Mouse (Mus musculus) adipocyte (in vitro differentiated cells): ENCODE measurements around the gene Gm10663.

Experiments
- DNase-seq: peaks from one replicate; pipeline ENCODE4 v3.0.0-alpha.2; 2016; ENCODE audit warnings: low spot score

The Gm10663 gene

DNA sequence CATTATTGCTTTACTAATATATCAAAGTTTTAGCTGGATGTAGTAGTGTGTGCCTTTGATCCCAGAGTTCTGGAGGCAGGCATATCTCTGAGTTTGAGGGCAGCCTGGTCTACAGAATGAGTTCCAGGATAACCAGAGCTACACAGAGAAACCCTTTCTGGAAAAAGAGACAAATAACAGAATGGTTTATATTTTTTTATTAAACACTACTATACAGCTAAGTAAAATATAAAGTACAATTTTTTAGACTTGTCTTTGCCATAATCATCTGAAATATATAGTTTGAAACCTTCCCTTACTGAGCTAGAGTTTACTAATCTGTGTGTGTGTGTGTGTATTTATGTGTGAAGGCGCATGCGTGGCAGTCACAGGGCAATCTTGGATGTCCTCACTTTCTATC, at the start of gene Gm10663:
Gene Gm10663, plus strand, starts transcription at position 301 of the 400 bp plus-strand sequence.
- DNase-seq: no peak

DNA sequence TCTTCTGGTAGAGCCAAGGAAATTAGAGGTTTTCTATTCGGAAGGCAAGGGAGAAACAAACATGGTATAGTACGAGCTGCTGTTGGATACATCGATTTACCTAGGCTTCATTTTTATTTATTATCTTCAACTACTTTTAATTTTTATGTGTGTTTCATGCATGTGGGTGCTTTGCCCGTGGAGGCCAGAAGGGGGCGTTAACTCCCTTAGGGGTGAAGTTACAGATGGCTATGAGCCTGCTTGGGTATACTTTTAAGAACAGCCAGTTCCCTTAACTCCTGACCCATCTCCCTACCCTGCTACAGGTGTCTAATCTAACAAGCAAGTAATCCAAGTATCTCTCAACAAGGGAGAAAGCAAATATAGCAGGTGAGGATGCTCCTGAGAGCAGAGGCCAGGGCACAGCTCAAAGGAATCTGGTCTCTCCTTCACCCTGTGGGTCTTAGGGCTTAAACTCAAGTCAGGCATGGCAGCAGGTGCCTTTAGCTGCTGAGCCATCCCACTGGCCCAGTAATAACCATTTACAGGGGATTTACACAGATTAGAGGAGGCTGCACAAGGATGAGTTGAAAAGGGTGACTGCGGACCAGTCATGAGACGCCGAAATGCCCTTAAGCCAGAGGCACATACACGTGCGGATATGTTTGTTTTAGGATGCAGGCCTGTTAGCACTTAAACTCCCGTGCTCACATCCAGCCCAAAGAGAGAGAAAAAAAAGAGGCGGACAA, 45.7 kb upstream of the Gm10663 start:
- DNase-seq: no peak

DNA sequence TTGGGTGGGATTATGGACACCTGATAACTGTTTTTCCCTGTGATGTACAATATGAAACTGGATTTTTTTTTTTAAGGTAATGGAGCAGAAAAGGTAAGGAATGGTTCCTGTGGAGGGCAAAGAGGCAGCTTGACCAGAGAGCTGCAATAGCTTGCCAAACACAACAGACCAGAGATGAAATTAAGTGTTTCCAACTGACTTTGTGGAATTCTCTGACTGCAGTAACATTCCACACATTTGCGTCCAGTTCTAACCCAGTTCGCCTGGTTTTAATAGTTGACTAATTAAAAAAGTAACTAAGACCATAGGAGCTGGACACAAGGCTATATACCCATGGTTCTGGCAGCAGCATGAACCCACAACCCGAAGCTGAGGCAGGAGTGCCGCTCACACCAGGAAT, 45.1 kb upstream of the Gm10663 start:
- no peak for DNase-seq

DNA sequence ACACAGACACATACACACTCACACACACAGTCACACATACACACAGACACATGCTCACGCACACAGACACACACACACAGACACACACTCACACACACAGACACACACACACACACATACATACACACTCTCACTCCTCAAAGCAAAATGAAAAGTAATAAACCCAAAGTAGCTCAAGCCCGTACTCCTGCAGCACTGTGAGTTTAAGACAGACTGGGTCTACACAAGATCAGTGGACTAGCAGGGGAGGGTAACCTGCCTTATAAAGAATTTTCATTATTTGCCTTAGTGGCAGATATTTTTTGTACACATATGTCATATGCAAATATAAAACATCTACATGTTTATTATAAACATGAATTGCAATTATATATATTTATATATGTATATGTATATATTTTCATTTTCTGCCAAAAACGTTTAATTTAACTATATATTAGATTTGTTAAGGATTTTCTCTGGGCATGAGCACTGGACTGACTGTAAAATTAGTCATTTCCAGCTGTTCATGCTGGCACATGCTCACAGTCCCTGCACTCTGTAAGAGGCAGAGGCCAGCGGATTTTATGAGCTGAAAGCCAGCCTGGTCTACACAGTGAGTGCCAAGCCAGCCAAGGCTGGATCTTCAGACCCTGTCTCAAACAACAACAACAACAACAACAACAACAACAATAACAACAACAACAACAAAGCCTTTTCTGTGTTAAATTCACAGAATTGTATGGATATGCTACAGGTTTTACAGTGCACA, 43.9 kb upstream of the Gm10663 start:
- DNase-seq: no peak

DNA sequence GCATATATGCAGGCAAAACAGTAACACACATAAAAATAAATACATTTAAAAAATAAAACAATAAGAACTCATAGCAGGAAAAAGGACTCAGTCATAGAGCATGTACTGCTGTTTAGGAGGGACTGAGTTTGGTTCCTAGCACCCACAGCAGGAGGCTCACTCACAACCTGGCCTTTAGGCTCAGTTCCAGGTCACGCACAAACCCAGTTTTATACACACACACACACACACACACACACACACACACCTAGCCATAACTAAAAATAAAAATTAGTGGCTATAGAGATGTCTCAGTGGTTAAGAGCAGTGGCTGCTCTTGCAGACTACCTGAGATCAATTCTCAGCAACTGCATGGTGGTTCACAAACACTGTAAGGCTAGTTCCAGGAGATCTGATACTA, 42.7 kb upstream of the Gm10663 start:
- no peak for DNase-seq

DNA sequence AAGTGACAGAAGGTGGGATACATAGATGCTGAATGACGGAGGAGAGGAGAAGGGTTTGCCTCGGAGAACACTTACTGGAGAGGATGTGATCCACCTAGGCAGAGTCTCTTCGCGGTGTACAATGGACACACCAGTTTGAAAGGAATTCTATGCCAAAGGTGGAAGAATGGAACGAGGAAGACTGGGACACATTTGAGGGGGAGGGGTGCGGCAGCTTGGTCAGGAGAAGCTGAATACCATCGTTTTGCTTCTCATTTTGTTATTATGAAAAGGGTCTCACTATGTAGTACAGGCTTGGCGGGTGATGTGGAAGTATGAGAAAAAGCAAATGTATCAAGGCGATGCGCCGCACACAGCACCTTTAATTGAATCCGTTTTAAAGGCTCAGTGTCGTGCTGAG, 41.8 kb upstream of the Gm10663 start:
- DNase-seq: no peak

DNA sequence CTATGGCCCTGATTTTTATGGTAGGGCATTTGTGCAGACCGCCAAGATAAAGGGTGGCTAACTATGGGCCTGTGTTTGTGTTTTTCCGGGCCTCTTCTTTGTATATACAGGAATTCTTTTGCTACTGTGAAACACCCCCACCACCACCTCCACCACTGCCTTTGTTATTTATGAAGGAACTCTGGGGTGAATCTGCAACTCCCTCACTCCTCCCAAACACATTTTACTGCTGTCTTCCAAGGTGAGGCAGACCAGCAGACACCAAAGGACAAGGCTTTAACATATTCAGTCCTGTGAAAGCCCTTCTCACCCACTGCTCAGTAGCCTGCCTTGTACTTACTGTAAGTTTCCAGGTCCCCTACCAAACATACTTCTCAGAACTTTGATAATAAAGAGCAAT, 40.7 kb upstream of the Gm10663 start:
- no peak for DNase-seq

DNA sequence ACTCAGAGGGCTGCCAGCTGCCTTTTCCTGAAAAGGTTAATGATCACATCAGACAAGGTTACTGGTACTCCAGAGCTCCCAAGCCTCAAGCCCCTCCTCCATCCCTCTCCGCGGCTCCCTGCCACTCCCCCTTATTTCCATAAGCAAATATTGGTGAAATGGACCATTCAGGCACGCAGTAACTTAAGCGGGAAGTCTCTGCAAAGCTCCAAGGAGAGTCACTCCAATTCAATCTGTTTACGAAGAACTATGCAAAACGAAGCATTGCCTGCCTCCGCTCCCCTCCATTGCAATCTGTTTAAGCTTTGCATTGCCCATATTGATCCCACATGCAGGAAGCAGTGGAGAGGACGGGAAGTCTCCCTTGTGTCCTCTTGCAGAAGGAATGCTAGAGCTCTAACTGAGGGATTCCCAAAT, 37.7 kb upstream of the Gm10663 start, which contains the start of gene Apela:
Gene Apela, minus strand, starts transcription at position 220 of the 417 bp plus-strand sequence.
- no peak for DNase-seq

DNA sequence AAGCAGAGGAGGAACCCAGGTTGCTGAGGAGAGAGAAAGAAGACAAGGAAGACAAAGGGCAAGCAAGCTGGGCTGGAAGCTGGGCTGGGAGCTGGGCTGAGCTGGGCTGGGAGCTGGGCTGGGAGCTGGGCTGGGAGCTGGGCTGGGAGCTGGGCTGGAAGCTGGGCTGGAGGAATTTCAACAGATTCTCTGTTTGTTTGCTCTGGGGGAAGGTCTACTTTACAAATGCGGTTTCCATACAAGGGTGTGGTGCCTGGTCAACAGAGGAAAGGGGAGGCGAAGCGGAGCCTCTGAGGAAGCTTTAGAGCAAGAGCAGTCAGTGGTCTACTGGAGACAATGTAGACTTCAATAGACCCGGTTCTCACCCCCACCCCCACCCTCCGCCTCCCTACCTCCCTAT, 28.3 kb upstream of the Gm10663 start:
- DNase-seq: no peak

DNA sequence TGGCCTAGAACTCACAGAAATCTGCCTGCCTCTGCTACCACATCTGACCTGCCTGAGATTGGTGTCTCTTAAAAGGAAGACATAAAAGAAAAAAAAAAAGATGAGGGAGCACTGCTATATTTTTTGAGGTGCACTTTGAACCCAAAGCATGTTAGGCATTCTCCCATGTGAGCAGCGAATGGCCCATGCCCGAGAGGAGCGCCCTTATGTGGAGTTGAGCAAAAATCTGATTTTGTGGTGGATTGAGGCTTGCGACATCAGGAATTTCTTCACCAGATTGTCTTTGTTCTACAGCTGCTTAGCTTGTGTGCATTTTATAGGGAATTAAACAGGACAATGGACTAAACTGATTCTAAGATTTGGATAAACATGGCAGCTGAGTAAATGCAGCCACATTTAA, 27.6 kb upstream of the Gm10663 start:
- peak; percentile 5 for DNase-seq

DNA sequence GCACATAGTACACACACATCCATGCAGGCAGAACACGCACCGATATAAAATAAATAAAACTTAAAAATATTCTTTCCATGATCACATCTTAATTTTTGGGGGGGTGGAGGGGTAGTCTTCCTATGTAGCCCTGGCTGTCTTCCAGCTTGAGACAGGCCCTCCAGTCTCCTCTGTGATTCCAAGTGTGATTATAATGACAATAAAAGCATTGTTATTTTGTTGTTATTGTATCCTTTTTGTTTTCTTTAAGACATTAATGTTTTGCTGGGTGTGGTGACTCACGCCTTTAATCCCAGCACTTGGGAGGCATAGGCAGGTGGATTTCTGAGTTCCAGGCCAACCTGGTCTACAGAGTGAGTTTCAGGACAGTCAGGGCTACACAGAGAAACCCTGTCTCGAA, 27.0 kb upstream of the Gm10663 start:
- no peak for DNase-seq

DNA sequence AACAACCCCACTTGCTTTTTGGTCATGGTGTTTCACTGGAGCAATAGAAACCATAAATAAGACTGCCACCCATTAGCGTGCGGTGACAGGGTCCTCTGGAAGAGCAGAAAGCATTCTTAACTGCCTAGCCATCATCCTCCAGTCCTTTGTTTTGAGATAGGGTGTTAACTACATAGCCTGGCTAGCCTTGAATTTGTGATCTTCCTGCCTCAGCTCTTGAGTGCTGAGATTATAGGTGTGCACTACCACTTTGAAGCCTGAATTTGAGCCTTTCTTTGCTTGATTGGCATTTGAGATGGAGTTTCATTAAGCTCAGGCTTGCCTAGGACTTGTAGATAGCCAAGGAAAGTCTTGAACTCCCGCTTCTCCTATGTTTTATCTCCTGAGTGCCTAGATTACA, 21.3 kb upstream of the Gm10663 start:
- no peak for DNase-seq

DNA sequence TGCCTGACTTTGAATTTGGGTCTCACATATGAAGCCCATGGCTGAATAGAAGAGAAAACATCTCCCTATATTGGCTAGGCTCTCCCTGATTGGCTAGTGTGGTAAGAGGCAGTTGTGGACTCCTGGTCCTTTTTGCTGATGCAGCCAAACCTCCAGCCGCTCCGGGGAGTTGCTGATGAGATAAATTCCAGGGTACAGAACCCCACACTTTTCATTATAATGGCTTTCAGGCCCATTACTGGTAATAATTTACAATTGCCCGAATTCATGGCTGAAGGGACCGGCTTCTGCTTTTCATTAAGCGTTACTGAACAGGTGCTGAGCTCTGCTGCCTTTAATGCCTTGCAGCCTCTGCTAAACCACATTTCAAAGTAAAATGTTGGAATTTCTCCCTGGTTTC, 20.9 kb upstream of the Gm10663 start:
- DNase-seq: no peak

DNA sequence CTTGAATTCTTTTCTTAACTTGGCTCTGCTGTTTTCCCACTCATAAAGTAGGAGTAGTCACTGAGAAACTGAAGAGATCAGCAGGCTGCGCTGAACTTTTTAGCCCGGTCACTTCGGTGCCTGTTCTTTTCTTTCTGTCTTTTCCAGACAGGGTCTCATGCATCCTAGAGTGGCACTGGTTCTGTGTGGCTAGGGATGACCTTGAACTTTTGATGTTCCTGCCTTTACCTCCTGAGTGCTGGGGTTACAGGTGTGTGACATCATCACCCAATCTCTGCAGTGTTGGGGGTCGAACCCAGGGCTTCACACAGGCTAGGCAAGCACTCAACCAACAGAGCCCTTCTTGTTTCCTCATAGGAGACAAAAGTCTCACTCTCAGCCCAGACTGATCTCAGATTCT, 18.1 kb upstream of the Gm10663 start:
- DNase-seq: no peak

DNA sequence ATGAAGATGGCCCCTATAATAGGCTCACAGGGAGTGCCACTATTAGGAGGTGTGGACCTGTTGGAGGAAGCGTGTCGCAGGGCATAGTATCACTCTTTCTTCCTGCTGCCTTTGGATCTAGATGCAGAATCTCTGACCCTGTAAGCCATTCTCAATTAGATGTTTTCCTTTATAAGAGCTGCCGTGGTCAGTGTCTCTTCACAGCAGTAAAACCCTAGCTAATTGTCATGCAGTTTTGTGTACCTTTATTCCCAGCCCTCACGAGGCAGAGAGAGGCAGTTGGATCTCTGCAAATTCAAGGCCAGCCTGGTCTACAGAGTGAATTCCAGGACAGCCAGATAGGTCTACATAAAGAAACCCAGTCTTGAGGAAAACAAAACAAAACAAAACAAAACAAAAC, 12.6 kb upstream of the Gm10663 start:
- no peak for DNase-seq

DNA sequence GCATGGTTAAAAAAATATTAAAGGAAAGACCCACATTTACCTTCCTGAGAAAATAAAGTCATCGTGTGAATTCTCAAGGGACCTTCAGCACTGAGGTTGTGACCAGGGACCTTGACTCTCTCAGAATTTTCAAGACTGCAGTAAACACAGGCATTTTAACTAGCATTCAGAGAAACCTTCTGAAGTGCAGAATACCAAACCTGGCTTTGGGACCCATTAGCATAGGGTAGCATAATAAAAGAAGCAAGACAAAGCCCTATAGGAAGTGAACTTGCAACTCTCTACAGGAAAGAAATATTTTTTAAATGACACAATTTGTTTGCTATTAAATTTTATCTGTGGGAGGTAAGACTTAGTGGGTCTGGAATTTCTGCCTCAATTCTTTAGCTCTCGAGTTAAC, 10.8 kb upstream of the Gm10663 start:
- DNase-seq: no peak

DNA sequence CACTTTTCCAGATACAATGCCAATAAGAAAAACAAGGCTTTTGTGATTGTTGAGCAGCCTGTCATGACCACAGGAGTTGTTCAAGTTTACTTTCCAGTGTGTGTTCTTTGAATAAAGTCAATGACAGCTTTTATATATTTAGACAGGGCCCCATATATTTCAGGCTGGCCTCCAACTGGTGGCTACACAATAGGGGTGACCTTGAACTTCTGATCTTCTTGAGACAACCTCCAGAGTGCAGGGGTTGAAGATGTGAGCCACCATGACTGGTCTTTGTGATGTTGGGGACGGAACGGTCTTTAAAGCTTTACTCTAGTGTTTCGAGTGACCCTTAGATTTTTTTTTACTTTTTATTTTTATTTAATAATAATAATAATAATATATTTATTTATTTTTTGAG, 9.2 kb upstream of the Gm10663 start:
- DNase-seq: no peak

DNA sequence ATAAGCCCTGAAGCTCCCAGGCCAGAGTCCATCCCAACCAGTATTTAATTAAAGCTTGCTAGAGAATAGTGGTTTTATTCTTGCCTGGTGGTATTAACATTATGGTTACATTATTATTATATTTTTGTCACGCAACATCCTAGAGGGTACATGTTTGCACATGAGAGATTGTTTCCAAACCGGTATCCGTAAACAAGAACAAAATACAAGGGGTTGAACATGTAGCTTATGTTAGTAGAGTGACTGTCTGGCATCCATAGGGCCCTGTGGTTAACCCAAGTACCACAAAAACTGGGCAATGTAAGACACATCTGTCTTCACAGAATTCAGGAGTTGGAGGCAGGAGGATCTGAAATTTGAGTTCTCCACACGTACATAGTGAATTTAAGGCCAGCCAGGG, 7.8 kb upstream of the Gm10663 start:
- no peak for DNase-seq

DNA sequence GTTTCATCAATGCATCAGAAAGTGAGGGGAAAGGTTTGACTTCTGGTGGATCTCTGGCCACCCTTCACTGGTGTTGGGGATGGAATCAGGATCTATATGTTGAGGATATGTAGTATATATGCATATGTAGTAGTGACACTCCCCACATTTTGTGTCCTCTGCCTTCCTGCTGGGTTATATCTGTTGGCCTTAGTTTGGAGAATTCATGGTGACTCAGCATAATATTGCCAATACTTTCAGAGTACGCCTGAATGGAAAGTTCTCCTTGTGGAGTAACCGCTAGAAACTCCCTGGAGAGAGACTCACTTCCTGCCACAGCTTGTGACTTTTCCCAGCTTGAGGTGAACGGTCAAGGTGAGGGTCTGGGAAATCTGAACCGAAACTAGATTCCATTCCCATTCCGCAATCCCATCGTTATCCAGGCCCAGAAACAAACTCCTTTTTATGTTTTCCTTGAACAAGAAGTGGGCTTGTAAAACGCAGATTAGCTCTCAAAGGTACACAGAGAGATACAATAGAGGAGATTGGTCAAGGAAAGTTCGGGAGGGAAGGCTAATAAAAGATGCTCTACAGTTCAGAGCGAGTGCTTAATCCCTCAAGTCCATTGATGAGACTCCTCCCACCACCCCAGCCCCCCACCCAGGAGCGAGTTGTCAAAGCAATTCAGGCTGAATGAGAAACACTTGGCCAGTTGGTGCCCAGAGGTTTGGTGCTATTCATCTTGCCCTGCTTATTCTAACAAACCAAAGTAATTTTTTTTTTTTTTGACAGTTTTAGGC, 7.0 kb upstream of the Gm10663 start:
- no peak for DNase-seq

DNA sequence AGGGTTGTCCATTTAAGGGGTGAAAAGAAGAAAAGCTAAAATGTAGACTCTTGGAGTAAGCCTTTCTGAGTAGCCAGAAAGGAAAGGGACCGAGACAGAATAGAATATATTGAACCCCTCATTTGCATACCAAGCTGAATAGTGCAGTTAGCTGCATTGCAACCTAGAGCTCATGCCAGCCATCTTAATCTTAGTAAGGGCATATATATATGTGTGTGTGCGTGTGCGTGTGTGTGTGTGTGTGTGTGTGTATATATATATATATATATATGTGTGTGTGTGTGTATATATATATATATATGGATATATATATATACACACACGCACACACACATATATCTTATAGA, 6.4 kb upstream of the Gm10663 start:
- no peak for DNase-seq

DNA sequence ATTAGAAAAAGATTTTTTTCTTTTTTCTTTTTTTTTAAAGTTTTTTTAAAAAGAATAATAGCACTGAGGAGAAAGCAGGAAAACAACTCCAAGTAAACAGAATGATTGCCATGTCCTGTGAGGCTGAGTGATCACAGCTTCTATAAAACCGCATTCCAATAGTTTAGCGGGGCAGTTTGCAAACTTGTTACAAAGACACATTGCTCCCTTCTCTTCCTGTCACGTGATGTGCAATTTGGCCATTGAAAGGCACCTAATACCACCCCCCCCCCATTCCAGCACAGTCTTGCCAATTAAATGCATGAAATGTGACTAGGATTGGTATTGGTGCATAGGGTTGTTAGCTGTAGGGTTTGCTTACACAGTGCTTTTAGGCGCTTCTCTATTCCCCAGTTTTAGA, 3.8 kb upstream of the Gm10663 start:
- DNase-seq: no peak

DNA sequence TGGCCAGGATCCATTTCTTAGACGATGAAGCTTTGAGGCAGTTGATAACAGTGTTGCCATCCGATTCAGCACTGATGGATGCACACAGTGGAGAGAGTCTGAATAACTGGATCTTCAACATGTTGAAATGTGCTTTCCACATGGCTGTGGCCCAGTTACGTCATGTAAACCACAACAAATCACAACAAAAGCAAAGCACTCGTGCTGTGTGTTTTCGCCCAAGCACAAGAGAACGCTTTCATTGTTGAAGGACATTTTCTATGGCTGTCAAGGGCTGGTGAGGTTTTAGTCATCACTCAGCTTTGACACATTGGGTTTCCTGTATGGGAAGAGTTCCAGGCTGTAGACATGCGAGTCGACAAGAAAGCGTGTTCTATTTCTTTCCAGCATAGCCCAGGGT, 5.9 kb downstream of the Gm10663 start:
- no peak for DNase-seq

DNA sequence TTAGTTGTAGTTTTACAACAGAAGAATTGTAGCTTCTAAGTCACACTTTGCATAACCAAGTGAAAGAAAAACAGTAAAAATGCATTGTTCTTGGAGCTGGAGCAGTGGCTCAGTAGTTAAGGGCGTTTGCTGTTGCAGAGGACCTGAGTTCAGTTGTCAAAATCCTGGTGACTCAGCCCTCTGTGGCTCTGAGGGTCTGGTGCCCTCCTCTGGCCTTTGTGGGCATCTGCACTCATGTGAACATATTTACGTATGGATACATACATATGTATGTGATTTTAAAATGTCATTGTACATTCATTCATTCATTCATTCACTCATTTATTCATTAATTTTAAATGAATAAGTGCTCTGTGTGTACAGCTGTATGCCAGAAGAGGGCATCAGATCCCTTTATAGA, 10.8 kb downstream of the Gm10663 start:
- no peak for DNase-seq
